Mouse (Mus musculus): ENCODE measurements around the gene Casq2.

The Casq2 gene

GRCm38 (mm10) chr3:102083589-102084230, 2.5 kb upstream of the Casq2 start:
- no peak for DNase-seq

GRCm38 (mm10) chr3:102084833-102085491, 1.3 kb upstream of the Casq2 start:
- DNase-seq, result no peak

GRCm38 (mm10) chr3:102085719-102086118, 496 bp upstream of the Casq2 start:
- DNase-seq, result no peak

GRCm38 (mm10) chr3:102094841-102095240, 8.6 kb downstream of the Casq2 start:
- DNase-seq, result no peak

- no peak for DNase-seq
Measured at GRCm38 (mm10) chr3:102095412-102095811, 9.2 kb downstream of the Casq2 start.

GRCm38 (mm10) chr3:102096366-102096765, 10.2 kb downstream of the Casq2 start:
- no peak for DNase-seq

- no peak for DNase-seq
Measured at GRCm38 (mm10) chr3:102096976-102097375, 10.8 kb downstream of the Casq2 start.

- peak; percentile 20 for DNase-seq
Measured at GRCm38 (mm10) chr3:102099242-102099641, 13.0 kb downstream of the Casq2 start.

GRCm38 (mm10) chr3:102099793-102100192, 13.6 kb downstream of the Casq2 start:
- DNase-seq, result no peak

- DNase-seq, result no peak
Measured at GRCm38 (mm10) chr3:102101445-102101844, 15.2 kb downstream of the Casq2 start.

- DNase-seq, result no peak
Measured at GRCm38 (mm10) chr3:102103811-102104565, 17.8 kb downstream of the Casq2 start.

GRCm38 (mm10) chr3:102108201-102108600, 22.0 kb downstream of the Casq2 start:
- no peak for DNase-seq

- no peak for DNase-seq
Measured at GRCm38 (mm10) chr3:102111979-102112599, 25.9 kb downstream of the Casq2 start.

- no peak for DNase-seq
Measured at GRCm38 (mm10) chr3:102120947-102121346, 34.7 kb downstream of the Casq2 start.

- DNase-seq, result peak; percentile 12
Measured at GRCm38 (mm10) chr3:102122046-102122445, 35.8 kb downstream of the Casq2 start.

- DNase-seq, result no peak
Measured at GRCm38 (mm10) chr3:102123654-102124053, 37.4 kb downstream of the Casq2 start.

GRCm38 (mm10) chr3:102125546-102125945, 39.3 kb downstream of the Casq2 start:
- DNase-seq, result peak; percentile 11

- DNase-seq, result no peak
Measured at GRCm38 (mm10) chr3:102127114-102127513, 40.9 kb downstream of the Casq2 start.

- no peak for DNase-seq
Measured at GRCm38 (mm10) chr3:102128242-102128641, 42.0 kb downstream of the Casq2 start.

GRCm38 (mm10) chr3:102130478-102130877, 44.3 kb downstream of the Casq2 start:
- peak; percentile 21 for DNase-seq

- DNase-seq, result no peak
Measured at GRCm38 (mm10) chr3:102131627-102132324, 45.6 kb downstream of the Casq2 start.

- peak; percentile 37 for DNase-seq
Measured at GRCm38 (mm10) chr3:102135389-102136113, 49.3 kb downstream of the Casq2 start.
